Mouse (Mus musculus) liver, embryonic 15.5 days (tissue): ENCODE results near the gene Mllt6. TPM values are rescaled to one million over a fixed set of nuclear protein-coding genes. Genes with fewer than 3 reads are reported as not detected.

Experiments used
- ATAC-seq: fragments of 200-750 bp; cut with Nextera tagmentation; 2 replicates; pipeline ENCODE4 v1.8.0; 2017; ENCODE audit warnings: moderate number of reproducible peaks, mild to moderate bottlenecking, moderate library complexity; ENCODE audit not compliant: insufficient read depth
- H3K27ac ChIP-seq: fragments of 300-500 bp; sonication (generic); replicated peaks from 2 replicates; pipeline ENCODE4 v1.5.1; 2015; ENCODE audit warnings: mild to moderate bottlenecking, inconsistent platforms
- H3K27me3 ChIP-seq: fragments of 300-500 bp; sonication (generic); 2 replicates; pipeline ENCODE4 v1.6.1; 2015; ENCODE audit warnings: mild to moderate bottlenecking, inconsistent platforms
- H3K36me3 ChIP-seq: fragments of 300-500 bp; sonication (generic); replicated peaks from 2 replicates; pipeline ENCODE4 v1.6.1; 2015; ENCODE audit warnings: moderate library complexity, mild to moderate bottlenecking, inconsistent platforms
- H3K4me1 ChIP-seq: fragments of 300-500 bp; sonication (generic); replicated peaks from 2 replicates; pipeline ENCODE4 v1.6.1; 2015; ENCODE audit warnings: inconsistent platforms
- H3K4me2 ChIP-seq: fragments of 300-500 bp; sonication (generic); 2 replicates; pipeline ENCODE4 v1.6.1; 2015; ENCODE audit warnings: moderate library complexity, mild to moderate bottlenecking, inconsistent platforms
- H3K4me3 ChIP-seq: fragments of 300-500 bp; sonication (generic); replicated peaks from 2 replicates; pipeline ENCODE4 v1.5.1; 2015; ENCODE audit warnings: mild to moderate bottlenecking, inconsistent platforms
- H3K9ac ChIP-seq: fragments of 300-500 bp; sonication (generic); 2 replicates; pipeline ENCODE4 v1.6.1; 2015; ENCODE audit warnings: moderate library complexity, mild to moderate bottlenecking, inconsistent platforms
- H3K9me3 ChIP-seq: fragments of 300-500 bp; sonication (generic); replicated peaks from 2 replicates; pipeline ENCODE4 v1.6.1; 2016; ENCODE audit warnings: inconsistent platforms
- WGBS: fragments of 180-500 bp; shearing (Covaris S2); methylation state at CpG from one replicate; pipeline ENCODE4 v1.1.7; 2015; ENCODE audit warnings: mixed read lengths; ENCODE audit not compliant: insufficient replicate concordance; 5-methylcytosine and 5-hydroxymethylcytosine counted together
- polyA plus RNA-seq: library from polyadenylated mRNA; unstranded; fragments of >200 nt; fragmentation: Nextera tagmentation; extraction: Ambion mirVana; gene quantifications from 2 replicates; pipeline ENCODE4 v1.2.1, GENCODE M21; 2015

The Mllt6 gene
- polyA plus RNA-seq, 1 experiment from 2014 or later = 0.20 TPM

GRCm38 (mm10) chr11:97660734-97661647 lies 2.2 kb upstream of the Mllt6 start:
- H3K9ac ChIP-seq = no peak overlapping the region
- peaks cover 78% of the 10 kb centered on the region for H3K27me3 ChIP-seq
- H3K27ac ChIP-seq = no peak overlapping the region
- ATAC-seq = no peak
- H3K9me3 ChIP-seq = no peaks in the 10 kb centered on the region
- 3% methylated on average over 27 of the region's 27 CpGs for WGBS
- peaks cover 43% of the 10 kb centered on the region for H3K4me1 ChIP-seq
- no peaks in the 10 kb centered on the region for H3K36me3 ChIP-seq
- peak overlapping the region; percentile 75 for H3K4me2 ChIP-seq
- peak overlapping the region; percentile 67 for H3K4me3 ChIP-seq

- Histone ChIP-seq H3K4me2 (peak overlapping the region; percentile 75), H3K4me1 (peaks cover 43% of the 10 kb centered on the region), H3K9ac (no peak overlapping the region), H3K4me3 (peak overlapping the region; percentile 60), H3K27me3 (peaks cover 83% of the 10 kb centered on the region), H3K27ac (no peak overlapping the region), H3K36me3 (no peaks in the 10 kb centered on the region), H3K9me3 (no peaks in the 10 kb centered on the region)
- 2% methylated on average over 20 of the region's 20 CpGs for WGBS
- no peak for ATAC-seq
Observed at GRCm38 (mm10) chr11:97661648-97662133, 1.5 kb upstream of the Mllt6 start.

- H3K27me3 ChIP-seq = peaks cover 89% of the 10 kb centered on the region
- no peaks in the 10 kb centered on the region for H3K9me3 ChIP-seq
- no peak for ATAC-seq
- H3K9ac ChIP-seq = no peak overlapping the region
- H3K27ac ChIP-seq = no peak overlapping the region
- no peaks in the 10 kb centered on the region for H3K36me3 ChIP-seq
- WGBS = 2% methylated on average over 21 of the region's 21 CpGs
- peak overlapping the region; percentile 60 for H3K4me3 ChIP-seq
- H3K4me1 ChIP-seq = peaks cover 43% of the 10 kb centered on the region
- H3K4me2 ChIP-seq = peak overlapping the region; percentile 75
Observed at GRCm38 (mm10) chr11:97662207-97662892, 864 bp upstream of the Mllt6 start.

- no peak overlapping the region for H3K27ac ChIP-seq
- no peaks in the 10 kb centered on the region for H3K36me3 ChIP-seq
- ATAC-seq = no peak
- peaks cover 41% of the 10 kb centered on the region for H3K4me1 ChIP-seq
- peak overlapping the region; percentile 75 for H3K4me2 ChIP-seq
- peaks cover 83% of the 10 kb centered on the region for H3K27me3 ChIP-seq
- peak overlapping the region; percentile 37; the same call in 1 of the 2 replicates for H3K9ac ChIP-seq
- WGBS = under 1% methylated on average over 43 of the region's 57 CpGs
- peak overlapping the region; percentile 60 for H3K4me3 ChIP-seq
- no peaks in the 10 kb centered on the region for H3K9me3 ChIP-seq
Observed at GRCm38 (mm10) chr11:97663528-97664338, 519 bp downstream of the Mllt6 start.

- no peak overlapping the region for H3K27ac ChIP-seq
- no peaks in the 10 kb centered on the region for H3K9me3 ChIP-seq
- ATAC-seq = no peak
Observed at GRCm38 (mm10) chr11:97664339-97664665, 1.1 kb downstream of the Mllt6 start.

GRCm38 (mm10) chr11:97664771-97665240 lies 1.6 kb downstream of the Mllt6 start:
- Histone ChIP-seq H3K27me3 (peaks cover 77% of the 10 kb centered on the region), H3K27ac (no peak overlapping the region), H3K4me2 (0 out of 2 replicates have a peak overlapping the region, but pooled peaks have one; percentile 75), H3K4me3 (no peak overlapping the region), H3K36me3 (no peaks in the 10 kb centered on the region), H3K4me1 (peaks cover 34% of the 10 kb centered on the region), H3K9me3 (no peaks in the 10 kb centered on the region), H3K9ac (no peak overlapping the region)
- 24% methylated on average over 6 of the region's 6 CpGs for WGBS
- ATAC-seq = no peak

More at GRCm38 (mm10) chr11:97664339-97664665, 1.1 kb downstream of the Mllt6 start:
- H3K4me2 ChIP-seq = peak overlapping the region; percentile 75
- peaks cover 35% of the 10 kb centered on the region for H3K4me1 ChIP-seq
- H3K36me3 ChIP-seq = no peaks in the 10 kb centered on the region
- 2% methylated on average over 6 of the region's 8 CpGs for WGBS
- H3K9ac ChIP-seq = no peak overlapping the region
- peak overlapping the region; percentile 60 for H3K4me3 ChIP-seq
- H3K27me3 ChIP-seq = peaks cover 82% of the 10 kb centered on the region

GRCm38 (mm10) chr11:97665431-97665830 lies 2.2 kb downstream of the Mllt6 start:
- 82% methylated on average over 13 of the region's 13 CpGs for WGBS
- H3K27me3 ChIP-seq = peaks cover 71% of the 10 kb centered on the region
- no peaks in the 10 kb centered on the region for H3K36me3 ChIP-seq
- H3K9ac ChIP-seq = no peak overlapping the region
- ATAC-seq = no peak
- no peak overlapping the region for H3K27ac ChIP-seq
- no peaks in the 10 kb centered on the region for H3K9me3 ChIP-seq
- H3K4me1 ChIP-seq = peaks cover 35% of the 10 kb centered on the region
- no peak overlapping the region for H3K4me3 ChIP-seq
- no peak overlapping the region for H3K4me2 ChIP-seq

GRCm38 (mm10) chr11:97666221-97666620 lies 3.0 kb downstream of the Mllt6 start:
- peaks cover 27% of the 10 kb centered on the region for H3K4me1 ChIP-seq

GRCm38 (mm10) chr11:97666794-97667193 lies 3.6 kb downstream of the Mllt6 start:
- H3K4me3 ChIP-seq = no peak overlapping the region
- H3K9ac ChIP-seq = no peak overlapping the region
- peaks cover 21% of the 10 kb centered on the region for H3K4me1 ChIP-seq
- 60% methylated on average over 15 of the region's 15 CpGs for WGBS
- no peak overlapping the region for H3K27ac ChIP-seq
- no peaks in the 10 kb centered on the region for H3K9me3 ChIP-seq
- H3K27me3 ChIP-seq = peaks cover 57% of the 10 kb centered on the region
- no peak overlapping the region for H3K4me2 ChIP-seq
- ATAC-seq = no peak
- H3K36me3 ChIP-seq = no peaks in the 10 kb centered on the region

More at GRCm38 (mm10) chr11:97666221-97666620, 3.0 kb downstream of the Mllt6 start:
- Histone ChIP-seq H3K9me3 (no peaks in the 10 kb centered on the region), H3K27me3 (peaks cover 63% of the 10 kb centered on the region), H3K4me2 (no peak overlapping the region), H3K9ac (no peak overlapping the region), H3K36me3 (no peaks in the 10 kb centered on the region), H3K27ac (no peak overlapping the region), H3K4me3 (no peak overlapping the region)
- no peak for ATAC-seq
- 68% methylated on average over 7 of the region's 7 CpGs for WGBS

- H3K9me3 ChIP-seq = no peaks in the 10 kb centered on the region
- no peak for ATAC-seq
- H3K4me2 ChIP-seq = no peak overlapping the region
- WGBS = 69% methylated on average over 7 of the region's 7 CpGs
- peaks cover 44% of the 10 kb centered on the region for H3K27me3 ChIP-seq
- H3K27ac ChIP-seq = no peak overlapping the region
- H3K36me3 ChIP-seq = no peaks in the 10 kb centered on the region
- H3K9ac ChIP-seq = no peak overlapping the region
- no peak overlapping the region for H3K4me3 ChIP-seq
- peaks cover 13% of the 10 kb centered on the region; the same call in 1 of the 2 replicates for H3K4me1 ChIP-seq
Observed at GRCm38 (mm10) chr11:97668160-97668559, 4.9 kb downstream of the Mllt6 start.
